Mouse (Mus musculus) gastrocnemius, adult 2 months (tissue): Measurements from ENCODE around the gene Dnm3. TPM values are rescaled to one million over a fixed set of nuclear protein-coding genes. Genes with fewer than 3 reads are reported as not detected.
A peak's percentile ranks its signal among the peaks of the same experiment; 100 is the strongest.

Source experiments
- DNase-seq: peaks from one replicate; pipeline ENCODE4 v3.0.0; 2022
- H3K27ac ChIP-seq: fragments of 200-600 bp; 2 replicates; pipeline ENCODE4 v1.8.1; 2022; ENCODE audit warnings: mild to moderate bottlenecking
- H3K4me3 ChIP-seq: fragments of 200-600 bp; 2 replicates; pipeline ENCODE4 v1.8.1; 2022; ENCODE audit warnings: mild to moderate bottlenecking, moderate library complexity
- CTCF ChIP-seq: fragments of 200-600 bp; IDR thresholded peaks from 2 replicates; pipeline ENCODE4 v1.8.1; 2022; ENCODE audit warnings: antibody characterized with exemption, mild to moderate bottlenecking, moderate library complexity
- intact Hi-C: fragments of 180-260 bp; cut with DNase I; formaldehyde crosslinking; loops from one replicate; pipeline ENCODE4 v1.15.1; 2025
- total RNA-seq, 2 experiments: library from RNA; stranded (reverse); gene quantifications; 2 replicates each; pipeline ENCODE4 v1.2.3; 2021

Dnm3 gene
- total RNA-seq, 2 experiments from 2014 or later = 6.5 to 8.7 TPM

- H3K27ac ChIP-seq = no peak overlapping the region
- no peak overlapping the region for H3K4me3 ChIP-seq
- intact Hi-C loops = no loop called here
- DNase-seq = no peak
- no peak for TF ChIP-seq CTCF
These were observed 425.1 kb downstream of the Dnm3 start for GRCm38 (mm10) chr1:162052755-162053154.

GRCm38 (mm10) chr1:162052138-162052537 is 425.7 kb downstream of the Dnm3 start:
- Histone ChIP-seq H3K27ac (no peak overlapping the region), H3K4me3 (no peak overlapping the region)
- TF ChIP-seq CTCF = no peak
- DNase-seq = no peak
- intact Hi-C loops = no loop called here

GRCm38 (mm10) chr1:162051710-162052109 is 426.1 kb downstream of the Dnm3 start:
- DNase-seq = no peak
- no peak overlapping the region for H3K4me3 ChIP-seq
- H3K27ac ChIP-seq = no peak overlapping the region
- TF ChIP-seq CTCF = no peak
- intact Hi-C loops = no loop called here

- no peak for TF ChIP-seq CTCF
- Histone ChIP-seq H3K27ac (no peak overlapping the region), H3K4me3 (no peak overlapping the region)
- intact Hi-C loops = no loop called here
- DNase-seq = no peak
These were observed 430.2 kb downstream of the Dnm3 start for GRCm38 (mm10) chr1:162047673-162048072.

GRCm38 (mm10) chr1:162043788-162044717 is 433.8 kb downstream of the Dnm3 start:
- no peak overlapping the region for H3K27ac ChIP-seq
- intact Hi-C loops = no loop called here

GRCm38 (mm10) chr1:162043216-162043615 is 434.6 kb downstream of the Dnm3 start:
- no peak overlapping the region for H3K27ac ChIP-seq
- no peak for TF ChIP-seq CTCF
- DNase-seq = no peak
- no peak overlapping the region for H3K4me3 ChIP-seq
- intact Hi-C loops = no loop called here

More at GRCm38 (mm10) chr1:162043788-162044717, 433.8 kb downstream of the Dnm3 start:
- no peak for DNase-seq
- H3K4me3 ChIP-seq = no peak overlapping the region
- no peak for TF ChIP-seq CTCF

GRCm38 (mm10) chr1:162042384-162042783 is 435.4 kb downstream of the Dnm3 start:
- no peak overlapping the region for H3K27ac ChIP-seq
- no peak overlapping the region for H3K4me3 ChIP-seq
- intact Hi-C loops = no loop called here
- no peak for TF ChIP-seq CTCF
- DNase-seq = no peak

GRCm38 (mm10) chr1:162040490-162041274 is 437.2 kb downstream of the Dnm3 start:
- H3K27ac ChIP-seq = peak overlapping the region; percentile 49; the same call in 1 of the 2 replicates
- intact Hi-C loops = no loop called here
- no peak overlapping the region for H3K4me3 ChIP-seq
- TF ChIP-seq CTCF = no peak
- no peak for DNase-seq

- peak; percentile 20 for DNase-seq
- intact Hi-C loops = no loop called here
- Histone ChIP-seq H3K27ac (peak overlapping the region; percentile 63), H3K4me3 (no peak overlapping the region)
- TF ChIP-seq CTCF = no peak
These were observed 438.0 kb downstream of the Dnm3 start for GRCm38 (mm10) chr1:162039808-162040207.

GRCm38 (mm10) chr1:162039011-162039595 is 438.7 kb downstream of the Dnm3 start:
- no peak for TF ChIP-seq CTCF
- Histone ChIP-seq H3K4me3 (peak overlapping the region; percentile 3; the same call in 1 of the 2 replicates), H3K27ac (peak overlapping the region; percentile 71)
- intact Hi-C loops = no loop called here
- DNase-seq = peak; percentile 73

- TF ChIP-seq CTCF = no peak
- intact Hi-C loops = no loop called here
- H3K4me3 ChIP-seq = peak overlapping the region; percentile 1; the same call in 1 of the 2 replicates
- no peak for DNase-seq
- H3K27ac ChIP-seq = peak overlapping the region; percentile 71
These were observed 439.4 kb downstream of the Dnm3 start for GRCm38 (mm10) chr1:162038431-162038830.

GRCm38 (mm10) chr1:162037968-162038421 is 439.8 kb downstream of the Dnm3 start:
- peak overlapping the region; percentile 71 for H3K27ac ChIP-seq
- DNase-seq = peak; percentile 70
- intact Hi-C loops = no loop called here
- TF ChIP-seq CTCF = no peak
- peak overlapping the region; percentile 5; the same call in 1 of the 2 replicates for H3K4me3 ChIP-seq
